Mouse (Mus musculus) adrenal gland (tissue): ENCODE results near the gene Tnrc18.

Experiments
- intact Hi-C: fragments of 180-260 bp; cut with DNase I; formaldehyde crosslinking; loops from one replicate; pipeline ENCODE4 v1.15.1; 2025

Tnrc18 gene

GRCm38 (mm10) chr5:142778871-142779270, 38.6 kb downstream of the Tnrc18 start:
- intact Hi-C loops, result no loop called here

DNA sequence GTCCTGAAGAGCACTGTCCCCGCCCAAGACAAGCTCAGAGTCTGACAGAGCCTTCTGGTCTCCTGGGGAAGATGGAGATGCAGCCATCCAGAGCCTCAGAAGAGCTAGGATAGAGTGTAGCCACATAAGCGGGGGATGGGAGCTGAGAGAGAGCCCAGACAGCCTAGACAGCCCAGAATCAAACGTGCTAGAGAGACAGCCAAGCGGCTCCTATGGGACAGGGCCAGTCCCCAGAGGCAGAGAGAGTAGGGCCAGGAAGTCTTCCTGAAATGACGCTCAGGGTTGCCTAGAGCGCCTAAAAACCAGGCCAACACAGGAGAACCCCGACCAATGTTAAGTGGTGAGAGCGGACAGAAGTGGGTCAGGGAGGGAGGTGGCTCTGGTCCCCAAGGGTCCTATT, 39.3 kb downstream of the Tnrc18 start:
- intact Hi-C loops, result no loop called here

GRCm38 (mm10) chr5:142776080-142776479, 41.4 kb downstream of the Tnrc18 start:
- intact Hi-C loops, result no loop called here

GRCm38 (mm10) chr5:142774771-142775170, 42.7 kb downstream of the Tnrc18 start:
- intact Hi-C loops, result loop anchor here (5.0 kb wide), 1 partner anchor 38 kb away; no protein-coding TSS in a partner anchor

DNA sequence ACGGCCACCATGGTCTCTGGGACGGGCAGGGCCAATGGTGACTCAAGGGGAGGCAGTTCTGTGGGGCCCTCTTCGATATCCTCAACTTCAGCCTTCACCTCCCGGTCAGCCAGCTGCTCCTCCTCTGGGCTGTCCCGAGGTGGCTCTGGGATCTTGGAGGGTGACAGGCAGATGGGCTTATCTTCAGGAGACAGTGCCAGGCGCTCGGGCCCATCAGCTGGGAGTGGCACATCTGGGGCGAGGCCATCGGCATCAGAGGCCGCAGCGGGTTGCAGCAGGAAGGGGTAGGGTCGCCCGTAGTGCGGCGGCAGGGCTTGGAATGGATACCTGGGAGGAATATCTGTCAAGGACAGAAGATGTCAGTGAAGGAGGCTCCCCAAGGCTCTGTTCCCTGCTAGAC, 45.5 kb downstream of the Tnrc18 start:
- intact Hi-C loops, result loop anchor here (5.0 kb wide), 1 partner anchor 40 kb away; no protein-coding TSS in a partner anchor

DNA sequence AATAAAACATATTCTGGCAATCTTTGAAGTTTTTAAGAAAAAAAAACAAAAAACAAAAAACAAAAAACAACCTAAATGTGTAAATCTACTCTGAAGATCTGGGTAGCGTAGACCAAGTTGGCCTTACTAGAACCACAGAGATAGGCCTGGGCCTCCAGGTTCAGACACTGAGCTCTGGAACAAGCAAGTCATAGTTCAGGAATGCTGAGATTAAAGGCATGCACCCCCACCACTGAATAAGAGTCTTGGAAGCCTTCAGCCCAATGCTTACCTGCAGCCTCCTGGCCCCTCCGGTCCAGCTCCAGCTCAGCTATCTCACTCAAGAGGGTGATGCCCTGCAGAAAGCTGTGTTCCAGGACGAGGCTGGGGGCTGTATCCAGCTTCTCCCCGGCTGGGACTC, 46.4 kb downstream of the Tnrc18 start:
- intact Hi-C loops, result loop anchor here (5.0 kb wide), 1 partner anchor 41 kb away; no protein-coding TSS in a partner anchor

GRCm38 (mm10) chr5:142769641-142770040, 47.8 kb downstream of the Tnrc18 start:
- intact Hi-C loops, result loop anchor here (5.0 to 10.0 kb wide), 3 partner anchors 43 to 105 kb away; no protein-coding TSS in a partner anchor

GRCm38 (mm10) chr5:142768352-142769267, 48.9 kb downstream of the Tnrc18 start:
- intact Hi-C loops, result loop anchor here (5.0 to 10.0 kb wide), 2 partner anchors 74 to 106 kb away; no protein-coding TSS in a partner anchor

DNA sequence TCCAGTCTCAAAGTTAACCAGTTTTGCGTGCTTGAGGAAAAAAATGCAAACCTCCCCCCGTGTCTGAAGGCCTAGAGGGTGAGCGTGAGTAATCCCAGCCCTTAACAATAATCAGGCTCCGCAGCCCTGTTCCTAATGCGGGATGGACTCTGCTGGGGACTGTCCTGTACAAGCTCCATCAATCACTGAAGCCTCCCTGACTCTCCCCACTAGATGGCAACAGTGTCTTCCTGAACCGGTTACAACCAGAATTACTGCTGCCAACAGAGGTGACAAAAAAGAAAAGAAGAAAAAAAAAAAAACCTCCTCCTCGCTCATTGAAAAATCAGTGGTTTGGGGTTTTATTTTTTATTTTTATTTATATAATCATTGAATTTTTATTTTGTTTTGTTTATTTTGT, 49.5 kb downstream of the Tnrc18 start:
- intact Hi-C loops, result loop anchor here (5.0 to 10.0 kb wide), 2 partner anchors 74 to 107 kb away; no protein-coding TSS in a partner anchor

DNA sequence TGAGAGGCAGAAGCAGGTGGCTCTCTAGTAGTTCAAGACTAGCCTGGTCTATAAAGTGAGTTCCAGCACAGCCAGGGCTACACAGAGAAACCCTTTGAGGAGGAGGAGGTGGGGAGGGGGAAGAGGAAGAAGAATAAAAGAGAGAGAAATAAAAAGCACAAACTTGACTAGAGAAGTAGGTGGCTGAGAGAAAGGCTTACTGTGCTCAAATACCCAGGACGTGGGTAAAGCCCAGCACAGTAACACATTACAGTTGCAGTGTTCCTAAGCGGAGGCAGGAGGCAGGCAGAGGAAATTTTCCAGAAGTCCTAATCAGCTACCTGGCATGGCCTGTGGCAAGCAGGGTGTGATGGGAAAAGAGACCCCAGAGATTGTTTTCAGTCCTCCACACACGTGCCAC, 50.8 kb downstream of the Tnrc18 start:
- intact Hi-C loops, result loop anchor here (5.0 to 10.0 kb wide), 2 partner anchors 76 to 108 kb away; no protein-coding TSS in a partner anchor

- intact Hi-C loops, result loop anchor here (5.0 to 10.0 kb wide), 2 partner anchors 77 to 110 kb away; no protein-coding TSS in a partner anchor
Observed at GRCm38 (mm10) chr5:142764889-142765288, 52.6 kb downstream of the Tnrc18 start.

DNA sequence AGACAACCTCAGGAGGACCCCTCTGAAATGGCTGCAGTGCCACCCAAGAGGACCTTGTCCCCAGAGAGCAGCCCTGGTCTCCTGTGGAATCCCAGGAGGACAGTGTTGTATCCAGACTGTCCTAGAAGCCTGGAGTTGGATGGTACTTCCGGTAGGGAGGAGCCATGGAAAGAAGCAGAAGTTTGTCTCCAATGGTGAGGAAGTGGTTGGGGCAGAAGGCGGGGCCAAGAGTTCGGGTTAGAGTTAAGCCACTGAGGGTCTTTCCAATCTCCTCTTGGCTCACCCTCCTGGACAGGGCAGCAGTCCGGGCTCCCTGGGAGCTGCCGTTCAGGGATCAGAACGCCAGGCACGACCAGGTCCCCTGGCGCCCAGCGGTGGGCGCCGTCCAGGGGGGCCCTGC, 53.2 kb downstream of the Tnrc18 start:
- intact Hi-C loops, result loop anchor here (10.0 kb wide), 1 partner anchor 110 kb away; no protein-coding TSS in a partner anchor

DNA sequence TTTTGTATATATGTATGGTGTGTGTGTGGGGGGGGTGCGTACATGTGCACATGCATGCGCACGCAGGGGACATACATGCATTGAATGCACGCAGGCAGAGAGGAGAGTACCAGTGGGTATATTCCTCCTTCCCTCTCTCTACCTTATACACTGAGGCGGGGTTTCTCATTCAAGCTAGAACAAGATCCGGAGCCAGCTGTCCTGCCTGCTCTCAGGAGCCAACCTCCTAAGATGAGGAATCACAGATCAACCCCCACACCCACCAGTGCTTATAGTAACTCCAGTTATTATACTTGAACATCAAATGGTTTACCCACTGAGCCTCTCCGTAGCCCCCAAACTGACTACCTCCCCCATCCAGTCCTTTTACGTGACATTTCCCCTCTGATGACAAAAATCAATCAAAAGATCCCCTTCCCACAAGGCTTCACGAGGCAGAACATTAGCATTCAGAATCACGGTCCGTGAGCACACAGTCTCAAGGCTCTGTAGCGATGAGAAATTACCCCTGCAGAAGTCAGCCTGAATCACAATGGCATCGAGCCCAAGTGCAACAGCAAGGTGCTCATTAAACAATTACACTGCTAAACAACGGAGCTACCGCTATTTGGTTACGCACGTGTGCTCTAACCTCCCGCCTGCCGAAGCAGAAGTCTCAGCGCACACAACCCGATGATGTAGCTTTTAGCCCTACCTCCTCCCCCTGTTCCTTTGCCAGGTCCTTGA, 55.2 kb downstream of the Tnrc18 start:
- intact Hi-C loops, result loop anchor here (10.0 kb wide), 1 partner anchor 113 kb away; no protein-coding TSS in a partner anchor

GRCm38 (mm10) chr5:142761326-142761983, 56.0 kb downstream of the Tnrc18 start:
- intact Hi-C loops, result loop anchor here (10.0 kb wide), 1 partner anchor 113 kb away; no protein-coding TSS in a partner anchor

DNA sequence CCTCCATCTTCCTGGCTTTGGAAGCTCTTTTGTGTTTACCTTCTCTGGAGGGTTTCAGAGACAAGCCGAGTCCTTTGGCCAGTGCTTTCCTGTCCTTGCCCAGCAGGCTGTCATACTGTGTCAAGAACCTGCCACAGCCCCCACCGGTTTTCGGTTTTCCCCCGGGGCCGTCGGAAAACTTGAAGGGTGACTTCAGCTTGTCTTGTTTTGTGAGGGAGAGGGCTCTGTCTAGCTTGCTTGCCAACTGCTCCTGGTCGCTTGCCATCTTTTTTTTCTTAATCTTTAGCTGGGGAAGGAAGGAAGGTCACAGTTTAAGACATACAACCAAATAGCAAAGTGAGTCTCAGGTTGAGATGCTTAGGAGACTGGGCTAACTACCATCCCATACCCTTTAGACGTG, 57.7 kb downstream of the Tnrc18 start:
- intact Hi-C loops, result loop anchor here (10.0 kb wide), 1 partner anchor 115 kb away; no protein-coding TSS in a partner anchor

DNA sequence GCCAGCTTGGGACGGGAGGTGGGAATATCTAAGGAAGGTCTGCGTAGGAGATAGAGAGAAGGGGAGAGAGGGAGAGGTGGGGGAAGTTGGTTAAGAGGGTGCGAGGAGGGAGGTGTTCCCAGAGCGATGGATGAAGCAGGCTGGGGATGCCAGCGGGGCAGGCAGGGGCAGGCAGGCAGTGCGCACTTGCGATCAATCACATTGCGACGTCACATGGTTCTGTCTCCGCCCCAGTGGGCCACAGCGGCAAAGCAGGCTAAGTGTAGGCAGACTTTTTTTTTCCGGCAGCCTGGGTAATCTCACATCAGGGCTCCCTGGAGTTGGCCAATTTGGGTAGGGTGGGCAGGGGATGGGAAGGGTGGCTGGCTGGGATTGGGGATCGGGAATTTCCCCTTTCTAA, 65.2 kb downstream of the Tnrc18 start:
- intact Hi-C loops, result no loop called here

- intact Hi-C loops, result no loop called here
Observed at GRCm38 (mm10) chr5:142750173-142750572, 67.3 kb downstream of the Tnrc18 start.

GRCm38 (mm10) chr5:142747026-142747629, 70.3 kb downstream of the Tnrc18 start:
- intact Hi-C loops, result no loop called here

DNA sequence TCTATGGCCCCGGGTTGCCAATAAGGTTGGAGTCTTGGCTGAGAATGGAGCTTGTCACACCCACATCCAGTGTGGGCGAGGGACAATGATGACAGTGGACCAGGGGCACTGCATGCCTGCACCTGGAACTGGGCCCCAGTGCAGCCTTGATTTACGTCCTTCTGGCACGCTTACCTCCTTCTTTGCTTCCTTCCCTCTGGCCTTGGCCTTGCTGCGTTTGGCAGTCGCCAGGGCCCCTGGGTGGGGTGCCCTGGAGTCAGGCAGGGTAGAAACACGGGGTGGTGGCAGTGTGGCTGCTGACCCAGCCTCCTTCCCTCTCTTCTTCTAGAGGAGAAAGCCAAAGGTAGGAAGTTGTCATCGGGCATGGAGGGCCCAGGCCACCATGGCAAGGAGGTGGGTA, 77.5 kb downstream of the Tnrc18 start:
- intact Hi-C loops, result no loop called here

- intact Hi-C loops, result no loop called here
Observed at GRCm38 (mm10) chr5:142731916-142732315, 85.5 kb downstream of the Tnrc18 start.
